Mouse (Mus musculus) ES-CJ7 (cell line): ENCODE data around the gene Faf2.
A peak's percentile ranks its signal among the peaks of the same experiment; 100 is the strongest.

Source experiments
- DNase-seq: peaks from one replicate; pipeline ENCODE4 v3.0.0; 2011; ENCODE audit warnings: low read depth, low spot score

Faf2 gene

GRCm38 (mm10) chr13:54710866-54711265, 89.3 kb downstream of the Faf2 start:
- peak; percentile 37 for DNase-seq
